13 mouse cellular contexts compared by ENCODE assay signal in genomic region chr7:125237026-125237425, GRCm38 (mm10).
"Had no signal": no experiment of that assay in that cellular context is flagged by ENCODE, and none has a peak within 500 bp of the region (broad histone marks: within the 10 kb centered on the region; RNA-seq: fewer than 3 reads in every experiment).

No protein-coding gene starts in this region.

- DNase-seq: liver; lung, adult 2 months; lung, postnatal 36 days; midbrain, embryonic 14.5 days; thymus, postnatal 14 days had no signal

- H3K36me3 ChIP-seq: limb, embryonic 12.5 days; liver, embryonic 15.5 days; midbrain, embryonic 10.5 days; neural tube, embryonic 12.5 days had no signal

- H3K4me3 ChIP-seq: layer of hippocampus, adult 2 months; limb, embryonic 12.5 days; liver, embryonic 15.5 days; midbrain, embryonic 10.5 days; neural tube, embryonic 12.5 days had no signal

- H3K27ac ChIP-seq: hindbrain, postnatal 0 days; kidney, postnatal 0 days; layer of hippocampus, adult 2 months; limb, embryonic 12.5 days; liver, embryonic 15.5 days; midbrain, embryonic 10.5 days; neural tube, embryonic 12.5 days; stomach, postnatal 0 days had no signal

- H3K4me1 ChIP-seq: limb, embryonic 12.5 days; liver, embryonic 15.5 days; midbrain, embryonic 10.5 days; neural tube, embryonic 12.5 days had no signal

- H3K27me3 ChIP-seq: limb, embryonic 12.5 days; liver, embryonic 15.5 days; neural tube, embryonic 12.5 days had no signal
